Mouse (Mus musculus): ENCODE measurements at regions not wholly inside any gene's neighbourhood (a gene's known extent, or its start where the extent isn't known, plus 50 kb on each side); places are given as distances from the start of the nearest gene placed in this dataset.
"Not testable (repeated sequence)": the region's sequence is repeated elsewhere in the genome, so short reads cannot be mapped to it uniquely, and the experiment has no call there.

- DNase-seq = peak; percentile 10
Measured at GRCm38 (mm10) chr14:116586742-116587141, 338.4 kb upstream of the Gpc6 start.

GRCm38 (mm10) chr14:116589529-116589928, 335.6 kb upstream of the Gpc6 start:
- DNase-seq = no peak

GRCm38 (mm10) chr14:116590111-116590510, 335.0 kb upstream of the Gpc6 start:
- DNase-seq = no peak

- no peak for DNase-seq
Measured at GRCm38 (mm10) chr14:116608130-116608529, 317.0 kb upstream of the Gpc6 start.

GRCm38 (mm10) chr14:116611210-116611609, 313.9 kb upstream of the Gpc6 start:
- DNase-seq = no peak

- no peak for DNase-seq
Measured at GRCm38 (mm10) chr14:116632181-116632580, 292.9 kb upstream of the Gpc6 start.

GRCm38 (mm10) chr14:116642091-116642490, 283.0 kb upstream of the Gpc6 start:
- no peak for DNase-seq

- DNase-seq = no peak
Measured at GRCm38 (mm10) chr14:116651897-116652296, 273.2 kb upstream of the Gpc6 start.

- no peak for DNase-seq
Measured at GRCm38 (mm10) chr14:116683909-116684308, 241.2 kb upstream of the Gpc6 start.

GRCm38 (mm10) chr14:116697675-116698074, 227.4 kb upstream of the Gpc6 start:
- no peak for DNase-seq

GRCm38 (mm10) chr14:116698437-116698836, 226.7 kb upstream of the Gpc6 start:
- DNase-seq = no peak

- DNase-seq = not testable (repeated sequence)
Measured at GRCm38 (mm10) chr14:116734596-116734995, 190.5 kb upstream of the Gpc6 start.

- no peak for DNase-seq
Measured at GRCm38 (mm10) chr14:116754438-116755157, 170.5 kb upstream of the Gpc6 start.

- DNase-seq = no peak
Measured at GRCm38 (mm10) chr14:116761429-116761828, 163.7 kb upstream of the Gpc6 start.

GRCm38 (mm10) chr14:116771120-116771519, 154.0 kb upstream of the Gpc6 start:
- no peak for DNase-seq

- DNase-seq = no peak
Measured at GRCm38 (mm10) chr14:116771671-116772070, 153.4 kb upstream of the Gpc6 start.

- DNase-seq = no peak
Measured at GRCm38 (mm10) chr14:116779661-116780060, 145.5 kb upstream of the Gpc6 start.

- DNase-seq = no peak
Measured at GRCm38 (mm10) chr14:116783840-116784239, 141.3 kb upstream of the Gpc6 start.

- DNase-seq = no peak
Measured at GRCm38 (mm10) chr14:116806504-116806903, 118.6 kb upstream of the Gpc6 start.

- DNase-seq = no peak
Measured at GRCm38 (mm10) chr14:116808581-116808980, 116.5 kb upstream of the Gpc6 start.

- no peak for DNase-seq
Measured at GRCm38 (mm10) chr14:116810661-116811345, 114.3 kb upstream of the Gpc6 start.

- no peak for DNase-seq
Measured at GRCm38 (mm10) chr14:116837235-116837634, 87.9 kb upstream of the Gpc6 start.

GRCm38 (mm10) chr14:116869437-116869836, 55.7 kb upstream of the Gpc6 start:
- DNase-seq = no peak

GRCm38 (mm10) chr14:116869996-116870395, 55.1 kb upstream of the Gpc6 start:
- DNase-seq = no peak
